Mouse (Mus musculus): ENCODE results near the gene Aqp11. TPM values are rescaled to one million over a fixed set of nuclear protein-coding genes. Genes with fewer than 3 reads are reported as not detected.
A peak's percentile ranks its signal among the peaks of the same experiment; 100 is the strongest.

Aqp11 gene
- polyA plus RNA-seq, 1 experiment from 2014 or later: 12.1 TPM

DNA sequence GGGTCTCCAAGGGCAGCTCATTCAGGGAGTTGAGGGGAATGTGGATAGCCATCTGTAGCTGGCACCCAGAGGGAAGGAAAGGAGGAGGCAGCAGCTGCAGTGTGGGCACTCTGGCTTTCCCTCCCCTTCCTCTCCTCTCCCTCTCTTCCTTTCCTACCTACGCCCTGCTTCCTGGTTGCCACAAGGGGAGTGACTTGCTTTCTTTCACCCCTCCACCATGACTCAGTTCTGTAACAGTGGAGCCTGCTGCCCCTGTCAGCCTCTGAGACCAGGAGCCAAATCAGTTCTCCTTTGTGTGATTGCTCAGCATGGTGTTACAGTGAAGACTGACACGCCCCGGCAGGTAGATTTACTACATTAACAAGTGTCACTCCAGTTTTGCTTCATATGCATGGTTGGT is 28.9 kb downstream of the Aqp11 start:
- H3K9me3 ChIP-seq (ENCODE audit: control insufficient read depth, low read depth, low read length): no peaks in the 10 kb centered on the region
- H3K4me1 ChIP-seq (ENCODE audit: control insufficient read depth, insufficient read depth, low read length): no peaks in the 10 kb centered on the region
- no peak overlapping the region for H3K9ac ChIP-seq (replicated peaks; ENCODE audit: low read depth, low read length)
- H3K27ac ChIP-seq (ENCODE audit: low read length): no peak overlapping the region
- H3K4me2 ChIP-seq (replicated peaks; ENCODE audit: low read depth, low read length): no peak overlapping the region
- H3K36me3 ChIP-seq (ENCODE audit: control insufficient read depth, insufficient read depth, low read length): peaks cover 24% of the 10 kb centered on the region
- no peak overlapping the region for H3K4me3 ChIP-seq (ENCODE audit: low read depth, low read length)
- 89% methylated on average over 3 of the region's 3 CpGs for WGBS
- 0 out of 2 replicates have a peak, but pooled peaks have one; percentile 33 for ATAC-seq (ENCODE audit: insufficient number of reproducible peaks, insufficient read depth, low FRiP score, low read depth)
- no peaks in the 10 kb centered on the region for H3K27me3 ChIP-seq (ENCODE audit: control insufficient read depth, insufficient read depth, low read length)

DNA sequence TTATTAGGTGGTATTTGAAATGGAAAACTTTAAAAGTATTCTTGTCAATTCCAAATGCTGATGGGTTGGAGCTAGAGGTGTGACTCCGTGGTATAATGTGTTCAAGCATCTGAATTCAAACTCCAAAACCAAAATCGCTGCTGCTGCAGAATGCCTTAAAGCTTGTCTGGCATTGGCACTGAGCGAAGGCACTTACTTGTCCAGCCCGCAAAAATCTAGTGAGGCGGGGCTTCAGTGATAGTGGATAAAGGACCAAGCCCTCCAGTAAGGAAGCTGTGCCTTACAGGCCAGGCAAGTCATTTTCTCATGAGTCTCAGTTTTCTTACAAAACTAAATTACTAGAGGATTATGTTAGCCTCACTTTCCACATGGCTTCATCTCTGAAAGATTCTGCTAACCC is 30.3 kb downstream of the Aqp11 start:
- H3K36me3 ChIP-seq (ENCODE audit: control insufficient read depth, insufficient read depth, low read length): peaks cover 15% of the 10 kb centered on the region
- no peaks in the 10 kb centered on the region for H3K4me1 ChIP-seq (ENCODE audit: control insufficient read depth, insufficient read depth, low read length)
- H3K9ac ChIP-seq (replicated peaks; ENCODE audit: low read depth, low read length): no peak overlapping the region
- H3K9me3 ChIP-seq (ENCODE audit: control insufficient read depth, low read depth, low read length): no peaks in the 10 kb centered on the region
- H3K4me2 ChIP-seq (replicated peaks; ENCODE audit: low read depth, low read length): no peak overlapping the region
- H3K4me3 ChIP-seq (ENCODE audit: low read depth, low read length): no peak overlapping the region
- WGBS: 81% methylated on average over 5 of the region's 5 CpGs
- H3K27ac ChIP-seq (ENCODE audit: low read length): no peak overlapping the region
- no peak for ATAC-seq (ENCODE audit: insufficient number of reproducible peaks, insufficient read depth, low FRiP score, low read depth)
- H3K27me3 ChIP-seq (ENCODE audit: control insufficient read depth, insufficient read depth, low read length): no peaks in the 10 kb centered on the region

DNA sequence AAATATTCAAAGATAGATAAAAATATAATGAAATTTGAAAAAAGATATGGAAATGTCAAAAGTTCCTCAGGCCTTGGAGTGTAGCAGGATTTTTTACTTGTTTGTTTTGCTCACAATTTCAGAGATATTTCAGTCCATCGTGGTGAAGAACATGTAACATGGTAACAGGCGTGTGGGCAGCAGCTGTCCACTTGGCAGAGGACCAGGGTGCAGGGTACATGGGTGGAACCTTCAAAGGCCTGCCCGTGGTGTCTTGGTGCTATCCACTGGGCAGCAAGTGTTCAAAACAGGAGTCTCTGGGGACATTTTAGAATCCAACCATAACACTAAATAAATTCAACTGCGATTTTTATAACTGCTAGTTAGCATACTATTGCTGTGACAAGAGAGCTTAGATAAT is 31.0 kb downstream of the Aqp11 start:
- Histone ChIP-seq H3K4me1 (ENCODE audit: control insufficient read depth, insufficient read depth, low read length) (no peaks in the 10 kb centered on the region), H3K9ac (replicated peaks; ENCODE audit: low read depth, low read length) (no peak overlapping the region), H3K4me2 (replicated peaks; ENCODE audit: low read depth, low read length) (no peak overlapping the region), H3K4me3 (ENCODE audit: low read depth, low read length) (no peak overlapping the region), H3K9me3 (ENCODE audit: control insufficient read depth, low read depth, low read length) (no peaks in the 10 kb centered on the region), H3K27ac (ENCODE audit: low read length) (no peak overlapping the region), H3K27me3 (ENCODE audit: control insufficient read depth, insufficient read depth, low read length) (no peaks in the 10 kb centered on the region), H3K36me3 (ENCODE audit: control insufficient read depth, insufficient read depth, low read length) (peaks cover 10% of the 10 kb centered on the region)
- 85% methylated on average over 4 of the region's 4 CpGs for WGBS
- ATAC-seq (ENCODE audit: insufficient number of reproducible peaks, insufficient read depth, low FRiP score, low read depth): no peak

DNA sequence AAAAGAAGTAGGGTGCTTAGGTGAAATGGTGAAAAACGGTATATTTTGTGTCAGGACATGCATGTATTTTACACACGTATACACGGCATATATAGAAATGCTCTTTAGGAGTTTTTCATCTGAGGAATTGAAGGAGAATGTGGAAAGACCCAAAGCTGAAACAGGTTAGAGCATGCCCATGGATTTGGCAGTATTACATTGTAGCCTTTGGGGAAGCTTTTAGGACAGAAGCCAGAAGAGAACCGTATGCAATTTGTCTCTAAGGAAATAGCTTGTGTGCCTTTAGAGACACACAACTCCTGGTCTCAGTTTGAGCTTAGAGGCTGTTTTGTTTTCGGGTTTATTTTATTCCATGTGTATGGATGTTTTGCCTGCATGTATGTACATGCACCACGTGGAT is 37.0 kb downstream of the Aqp11 start:
- Histone ChIP-seq H3K9ac (replicated peaks; ENCODE audit: low read depth, low read length) (no peak overlapping the region), H3K27ac (ENCODE audit: low read length) (no peak overlapping the region), H3K36me3 (ENCODE audit: control insufficient read depth, insufficient read depth, low read length) (peaks cover 3% of the 10 kb centered on the region; the same call in 1 of the 2 replicates), H3K9me3 (ENCODE audit: control insufficient read depth, low read depth, low read length) (no peaks in the 10 kb centered on the region), H3K4me2 (replicated peaks; ENCODE audit: low read depth, low read length) (no peak overlapping the region), H3K4me1 (ENCODE audit: control insufficient read depth, insufficient read depth, low read length) (0 out of 2 replicates have a peak, but pooled peaks cover 4% of the 10 kb centered on the region), H3K27me3 (ENCODE audit: control insufficient read depth, insufficient read depth, low read length) (no peaks in the 10 kb centered on the region), H3K4me3 (ENCODE audit: low read depth, low read length) (no peak overlapping the region)
- WGBS: 76% methylated on average over 6 of the region's 6 CpGs
- ATAC-seq (ENCODE audit: insufficient number of reproducible peaks, insufficient read depth, low FRiP score, low read depth): no peak

DNA sequence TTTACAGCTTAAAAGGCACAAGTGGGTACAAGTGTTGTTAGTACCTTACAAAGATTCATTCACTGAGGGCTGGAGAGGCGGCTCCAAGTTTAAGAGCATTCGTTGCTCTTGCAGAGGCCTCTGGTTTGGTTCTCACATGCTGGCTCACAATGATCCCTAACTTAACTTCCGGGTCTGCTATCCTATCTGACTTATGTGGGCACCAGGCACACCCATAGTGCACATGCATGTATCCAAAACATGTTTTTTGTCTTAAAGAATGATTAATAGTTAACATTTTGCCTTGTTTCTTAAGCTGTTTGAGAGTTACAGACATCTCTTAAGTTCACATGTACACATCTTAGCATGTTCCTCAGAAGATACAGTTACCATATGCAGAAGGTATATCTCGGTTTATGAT is 37.9 kb downstream of the Aqp11 start:
- H3K9ac ChIP-seq (replicated peaks; ENCODE audit: low read depth, low read length): no peak overlapping the region
- no peak overlapping the region for H3K4me2 ChIP-seq (replicated peaks; ENCODE audit: low read depth, low read length)
- H3K4me3 ChIP-seq (ENCODE audit: low read depth, low read length): no peak overlapping the region
- no peaks in the 10 kb centered on the region for H3K9me3 ChIP-seq (ENCODE audit: control insufficient read depth, low read depth, low read length)
- H3K27ac ChIP-seq (ENCODE audit: low read length): no peak overlapping the region
- H3K36me3 ChIP-seq (ENCODE audit: control insufficient read depth, insufficient read depth, low read length): no peaks in the 10 kb centered on the region
- no peak for ATAC-seq (ENCODE audit: insufficient number of reproducible peaks, insufficient read depth, low FRiP score, low read depth)
- 90% methylated on average over 4 of the region's 4 CpGs for whole genome bisulfite sequencing
- no peaks in the 10 kb centered on the region for H3K27me3 ChIP-seq (ENCODE audit: control insufficient read depth, insufficient read depth, low read length)
- H3K4me1 ChIP-seq (ENCODE audit: control insufficient read depth, insufficient read depth, low read length): 0 out of 2 replicates have a peak, but pooled peaks cover 4% of the 10 kb centered on the region

DNA sequence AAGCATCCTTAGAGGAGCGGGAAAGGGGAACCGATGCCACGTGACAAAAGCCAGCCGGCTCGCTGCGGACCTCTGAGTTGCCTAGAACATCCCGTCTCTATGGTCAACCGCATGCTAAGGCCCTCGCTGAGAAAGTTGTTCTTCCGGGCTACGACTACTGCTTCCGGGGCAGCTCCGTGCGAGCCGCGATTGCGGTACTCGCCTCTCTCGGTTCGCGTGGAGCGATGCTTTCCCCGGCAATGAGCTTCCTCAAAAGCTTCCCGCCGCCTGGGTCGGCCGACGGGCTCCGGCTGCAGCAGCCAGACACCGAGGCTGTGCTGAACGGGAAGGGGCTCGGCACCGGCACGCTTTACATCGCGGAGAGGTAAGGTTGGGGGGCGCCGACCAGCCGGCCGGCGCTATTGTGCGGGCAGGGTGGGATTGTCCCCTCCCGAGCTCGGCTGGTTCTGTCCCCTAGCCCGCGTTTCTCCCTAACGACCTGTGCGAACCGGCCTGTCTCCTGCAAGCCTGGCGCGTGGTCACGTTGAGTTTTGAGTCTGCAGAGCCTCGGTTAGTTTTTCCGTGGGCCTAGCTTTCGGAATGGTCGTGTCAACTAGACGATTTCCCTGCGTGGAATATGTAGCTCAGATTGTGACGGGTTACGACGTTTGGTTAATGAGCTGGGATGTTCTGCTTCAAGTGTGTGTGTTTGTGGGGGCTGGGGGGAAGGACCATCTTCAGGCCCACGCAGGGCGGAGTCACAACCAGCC is 41.4 kb downstream of the Aqp11 start, which contains the start of gene Clns1a:
TSS of gene Clns1a (plus strand) at position 129 of the 749 bp plus-strand sequence.
- H3K4me1 ChIP-seq (ENCODE audit: control insufficient read depth, insufficient read depth, low read length): 0 out of 2 replicates have a peak, but pooled peaks cover 4% of the 10 kb centered on the region
- no peaks in the 10 kb centered on the region for H3K27me3 ChIP-seq (ENCODE audit: control insufficient read depth, insufficient read depth, low read length)
- H3K9ac ChIP-seq (replicated peaks; ENCODE audit: low read depth, low read length): peak within 1 kb of the TSS; percentile 73
- H3K4me3 ChIP-seq (ENCODE audit: low read depth, low read length): peak within 1 kb of the TSS; percentile 95
- H3K27ac ChIP-seq (ENCODE audit: low read length): peak within 1 kb of the TSS; percentile 76
- ATAC-seq (ENCODE audit: insufficient number of reproducible peaks, insufficient read depth, low FRiP score, low read depth): peak; percentile 96
- under 1% methylated on average over 63 of the region's 63 CpGs for WGBS
- no peaks in the 10 kb centered on the region for H3K9me3 ChIP-seq (ENCODE audit: control insufficient read depth, low read depth, low read length)
- peak within 1 kb of the TSS; percentile 77 for H3K4me2 ChIP-seq (replicated peaks; ENCODE audit: low read depth, low read length)
- no peaks in the 10 kb centered on the region for H3K36me3 ChIP-seq (ENCODE audit: control insufficient read depth, insufficient read depth, low read length)

DNA sequence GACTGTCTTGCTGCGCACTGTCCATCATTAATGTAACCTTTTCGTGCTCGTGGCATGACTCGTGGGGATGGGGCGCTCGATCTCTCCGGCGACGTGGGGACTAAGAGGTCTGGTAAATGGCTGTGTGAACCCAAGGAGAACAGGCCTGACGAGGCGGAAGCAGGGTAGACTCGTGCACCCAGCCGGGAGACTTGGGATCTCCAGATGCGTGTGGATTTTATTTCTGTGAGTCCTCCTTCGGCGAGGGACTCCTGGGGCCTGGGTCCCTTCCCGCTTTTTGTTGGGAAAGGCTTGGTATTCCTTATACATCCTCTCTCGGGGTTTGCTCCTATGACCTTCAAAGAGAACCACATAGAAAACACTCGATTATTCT is 42.0 kb downstream of the Aqp11 start:
- peak; percentile 25; the same call in 1 of the 2 replicates for ATAC-seq (ENCODE audit: insufficient number of reproducible peaks, insufficient read depth, low FRiP score, low read depth)
- H3K27ac ChIP-seq (ENCODE audit: low read length): peak overlapping the region; percentile 76

DNA sequence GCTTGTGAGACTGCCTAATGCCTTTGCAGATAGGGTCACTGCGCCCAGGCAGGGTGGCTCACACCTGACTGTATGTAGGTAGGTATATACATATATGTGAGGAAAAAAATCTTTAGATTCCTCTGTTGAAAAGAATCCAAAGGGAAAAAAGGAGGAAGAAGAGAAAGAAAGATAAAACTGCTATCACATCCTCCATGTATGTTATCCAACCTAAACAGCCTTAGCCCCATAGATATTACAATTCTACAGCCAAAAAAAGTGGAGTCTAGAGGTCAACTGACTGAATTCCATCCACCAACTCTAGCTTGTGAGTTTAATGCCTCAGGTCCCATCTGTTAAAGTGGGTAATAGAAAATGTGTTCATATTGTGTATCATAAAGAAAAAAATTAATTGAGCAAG is 42.6 kb downstream of the Aqp11 start:
- Histone ChIP-seq H3K4me1 (ENCODE audit: control insufficient read depth, insufficient read depth, low read length) (0 out of 2 replicates have a peak, but pooled peaks cover 4% of the 10 kb centered on the region), H3K4me2 (replicated peaks; ENCODE audit: low read depth, low read length) (no peak overlapping the region), H3K27ac (ENCODE audit: low read length) (no peak overlapping the region), H3K4me3 (ENCODE audit: low read depth, low read length) (no peak overlapping the region), H3K9ac (replicated peaks; ENCODE audit: low read depth, low read length) (no peak overlapping the region), H3K36me3 (ENCODE audit: control insufficient read depth, insufficient read depth, low read length) (no peaks in the 10 kb centered on the region), H3K9me3 (ENCODE audit: control insufficient read depth, low read depth, low read length) (no peaks in the 10 kb centered on the region), H3K27me3 (ENCODE audit: control insufficient read depth, insufficient read depth, low read length) (no peaks in the 10 kb centered on the region)
- ATAC-seq (ENCODE audit: insufficient number of reproducible peaks, insufficient read depth, low FRiP score, low read depth): no peak
- 98% methylated on average over 1 of the region's 1 CpGs for WGBS

More for the DNA sequence above, 42.0 kb downstream of the Aqp11 start:
- Histone ChIP-seq H3K4me2 (replicated peaks; ENCODE audit: low read depth, low read length) (peak overlapping the region; percentile 77), H3K4me1 (ENCODE audit: control insufficient read depth, insufficient read depth, low read length) (0 out of 2 replicates have a peak, but pooled peaks cover 4% of the 10 kb centered on the region), H3K36me3 (ENCODE audit: control insufficient read depth, insufficient read depth, low read length) (no peaks in the 10 kb centered on the region), H3K9me3 (ENCODE audit: control insufficient read depth, low read depth, low read length) (no peaks in the 10 kb centered on the region), H3K4me3 (ENCODE audit: low read depth, low read length) (peak overlapping the region; percentile 95), H3K9ac (replicated peaks; ENCODE audit: low read depth, low read length) (peak overlapping the region; percentile 73), H3K27me3 (ENCODE audit: control insufficient read depth, insufficient read depth, low read length) (no peaks in the 10 kb centered on the region)
- 37% methylated on average over 19 of the region's 19 CpGs for WGBS

Data from stomach, embryonic 14.5 days (tissue).